Mouse (Mus musculus) forebrain, embryonic 11.5 days (tissue): Measurements from ENCODE around the gene Atg5. TPM values are rescaled to one million over a fixed set of nuclear protein-coding genes. Genes with fewer than 3 reads are reported as not detected.

Source experiments
- ATAC-seq: fragments of 200-750 bp; cut with Nextera tagmentation; replicated peaks from 2 replicates; pipeline ENCODE4 v1.8.0; 2017; ENCODE audit warnings: moderate TSS enrichment; ENCODE audit not compliant: low FRiP score
- DNase-seq: peaks from one replicate; pipeline ENCODE4 v3.0.0-alpha.2; 2017; ENCODE audit warnings: low spot score
- H3K27ac ChIP-seq: fragments of 300-500 bp; sonication (generic); 2 replicates; pipeline ENCODE4 v1.5.1; 2014; ENCODE audit warnings: low read depth, low read length
- H3K27me3 ChIP-seq: fragments of 300-500 bp; sonication (generic); 2 replicates; pipeline ENCODE4 v1.6.1; 2014; ENCODE audit warnings: mild to moderate bottlenecking, low read length, mixed read lengths; ENCODE audit not compliant: control insufficient read depth, insufficient read depth
- H3K36me3 ChIP-seq: fragments of 300-500 bp; sonication (generic); 2 replicates; pipeline ENCODE4 v1.6.1; 2014; ENCODE audit warnings: mild to moderate bottlenecking, low read length, moderate library complexity, mixed read lengths; ENCODE audit not compliant: control insufficient read depth, insufficient read depth
- H3K4me1 ChIP-seq: fragments of 300-500 bp; sonication (generic); replicated peaks from 2 replicates; pipeline ENCODE4 v1.6.1; 2014; ENCODE audit warnings: low read length, mixed read lengths; ENCODE audit not compliant: control insufficient read depth, insufficient read depth
- H3K4me2 ChIP-seq: fragments of 300-500 bp; sonication (generic); 2 replicates; pipeline ENCODE4 v1.6.1; 2014; ENCODE audit warnings: low read depth, mild to moderate bottlenecking, low read length, moderate library complexity, mixed read lengths; ENCODE audit not compliant: severe bottlenecking
- H3K4me3 ChIP-seq: fragments of 300-500 bp; sonication (generic); 2 replicates; pipeline ENCODE4 v1.5.1; 2014; ENCODE audit warnings: low read depth, low read length
- H3K9ac ChIP-seq: fragments of 300-500 bp; sonication (generic); 2 replicates; pipeline ENCODE4 v1.6.1; 2014; ENCODE audit warnings: low read length
- H3K9me3 ChIP-seq: fragments of 300-500 bp; sonication (generic); 2 replicates; pipeline ENCODE4 v1.6.1; 2016; ENCODE audit warnings: low read length, mixed read lengths; ENCODE audit not compliant: control insufficient read depth
- WGBS: fragments of 180-500 bp; shearing (Covaris S2); extraction: QIAGEN DNeasy Blood & Tissue Kit; methylation state at CpG from one replicate; pipeline ENCODE4 v1.1.7; 2014; 5-methylcytosine and 5-hydroxymethylcytosine counted together
- polyA plus RNA-seq: library from polyadenylated mRNA; unstranded; fragments of >200 nt; fragmentation: Nextera tagmentation; extraction: Ambion mirVana; gene quantifications from 2 replicates; pipeline ENCODE4 v1.2.1, GENCODE M21; 2014

Gene Atg5
- polyA plus RNA-seq, 1 experiment from 2014 or later = 54.9 TPM

- Histone ChIP-seq H3K9me3 (no peaks in the 10 kb centered on the region), H3K9ac (no peak overlapping the region), H3K27me3 (no peaks in the 10 kb centered on the region), H3K36me3 (no peaks in the 10 kb centered on the region), H3K27ac (no peak overlapping the region), H3K4me3 (no peak overlapping the region), H3K4me1 (0 out of 2 replicates have a peak, but pooled peaks cover 1% of the 10 kb centered on the region), H3K4me2 (no peak overlapping the region)
- ATAC-seq (no peak), DNase-seq (no peak)
- 85% methylated on average over 1 of the region's 1 CpGs for WGBS
Measured at GRCm38 (mm10) chr10:44322166-44322565, 54.0 kb downstream of the Atg5 start.

DNA sequence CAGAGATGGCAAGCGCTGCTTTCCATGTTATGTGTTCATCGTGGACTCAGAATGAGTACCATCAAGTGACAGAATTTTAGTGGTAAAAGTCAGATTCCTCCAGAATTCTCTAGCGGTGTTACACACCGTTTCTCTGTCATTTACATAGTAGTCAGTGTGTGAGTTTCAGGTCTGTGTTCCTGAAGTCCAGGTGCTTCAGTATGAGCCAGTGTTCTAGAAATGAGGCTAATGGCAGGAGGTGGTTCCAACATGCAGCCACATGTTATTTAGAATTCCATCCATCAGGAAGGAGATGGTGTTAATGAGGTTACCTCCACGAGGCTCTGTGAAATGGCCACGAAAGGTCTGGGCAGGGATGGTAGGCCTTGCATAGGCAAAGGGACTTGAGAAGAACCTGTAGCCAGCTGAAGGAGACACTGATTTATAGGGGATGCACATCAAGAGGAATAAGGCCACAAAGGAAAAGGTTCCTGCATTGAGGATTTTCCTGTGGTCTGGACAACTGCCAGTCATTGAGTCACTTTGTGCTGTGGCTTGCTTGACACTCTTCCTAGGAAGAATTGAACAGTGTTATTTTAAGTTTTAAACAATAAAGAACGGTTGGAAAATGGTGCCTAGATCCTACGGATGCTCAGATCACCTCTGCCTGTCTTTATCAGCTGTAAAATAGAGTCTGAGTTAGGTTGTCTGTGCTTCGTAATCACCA lies 55.1 kb downstream of the Atg5 start:
- 0 out of 2 replicates have a peak, but pooled peaks cover 1% of the 10 kb centered on the region for H3K4me1 ChIP-seq
- no peaks in the 10 kb centered on the region for H3K36me3 ChIP-seq
- H3K4me2 ChIP-seq = no peak overlapping the region
- H3K9me3 ChIP-seq = no peaks in the 10 kb centered on the region
- H3K27me3 ChIP-seq = no peaks in the 10 kb centered on the region
- DNase-seq (no peak), ATAC-seq (no peak)
- WGBS = 93% methylated on average over 9 of the region's 9 CpGs
- H3K27ac ChIP-seq = no peak overlapping the region
- H3K9ac ChIP-seq = no peak overlapping the region
- H3K4me3 ChIP-seq = no peak overlapping the region

DNA sequence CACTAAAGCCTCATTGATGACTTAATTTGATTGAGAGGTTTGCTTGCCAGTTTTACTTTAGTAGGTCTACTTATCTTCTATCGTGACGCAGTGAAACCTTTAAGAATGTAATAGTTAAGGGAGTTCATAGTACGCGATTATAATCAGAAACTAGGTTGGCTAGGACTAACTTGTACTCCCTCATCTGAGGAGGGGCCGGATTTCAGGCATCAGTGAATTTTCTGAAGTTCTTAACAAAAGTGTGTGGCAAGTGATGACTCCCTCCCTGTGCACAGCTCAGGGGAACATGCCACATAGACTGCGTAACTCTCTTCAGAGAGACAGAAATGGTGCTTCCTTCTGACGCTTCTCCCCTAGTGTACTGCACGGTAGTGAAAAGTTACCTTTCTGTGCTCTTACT lies 55.7 kb downstream of the Atg5 start:
- Histone ChIP-seq H3K27ac (no peak overlapping the region), H3K36me3 (no peaks in the 10 kb centered on the region), H3K4me1 (0 out of 2 replicates have a peak, but pooled peaks cover 1% of the 10 kb centered on the region), H3K9me3 (no peaks in the 10 kb centered on the region), H3K4me3 (no peak overlapping the region), H3K27me3 (no peaks in the 10 kb centered on the region), H3K9ac (no peak overlapping the region), H3K4me2 (no peak overlapping the region)
- DNase-seq = no peak
- 93% methylated on average over 8 of the region's 8 CpGs for WGBS
- no peak for ATAC-seq

DNA sequence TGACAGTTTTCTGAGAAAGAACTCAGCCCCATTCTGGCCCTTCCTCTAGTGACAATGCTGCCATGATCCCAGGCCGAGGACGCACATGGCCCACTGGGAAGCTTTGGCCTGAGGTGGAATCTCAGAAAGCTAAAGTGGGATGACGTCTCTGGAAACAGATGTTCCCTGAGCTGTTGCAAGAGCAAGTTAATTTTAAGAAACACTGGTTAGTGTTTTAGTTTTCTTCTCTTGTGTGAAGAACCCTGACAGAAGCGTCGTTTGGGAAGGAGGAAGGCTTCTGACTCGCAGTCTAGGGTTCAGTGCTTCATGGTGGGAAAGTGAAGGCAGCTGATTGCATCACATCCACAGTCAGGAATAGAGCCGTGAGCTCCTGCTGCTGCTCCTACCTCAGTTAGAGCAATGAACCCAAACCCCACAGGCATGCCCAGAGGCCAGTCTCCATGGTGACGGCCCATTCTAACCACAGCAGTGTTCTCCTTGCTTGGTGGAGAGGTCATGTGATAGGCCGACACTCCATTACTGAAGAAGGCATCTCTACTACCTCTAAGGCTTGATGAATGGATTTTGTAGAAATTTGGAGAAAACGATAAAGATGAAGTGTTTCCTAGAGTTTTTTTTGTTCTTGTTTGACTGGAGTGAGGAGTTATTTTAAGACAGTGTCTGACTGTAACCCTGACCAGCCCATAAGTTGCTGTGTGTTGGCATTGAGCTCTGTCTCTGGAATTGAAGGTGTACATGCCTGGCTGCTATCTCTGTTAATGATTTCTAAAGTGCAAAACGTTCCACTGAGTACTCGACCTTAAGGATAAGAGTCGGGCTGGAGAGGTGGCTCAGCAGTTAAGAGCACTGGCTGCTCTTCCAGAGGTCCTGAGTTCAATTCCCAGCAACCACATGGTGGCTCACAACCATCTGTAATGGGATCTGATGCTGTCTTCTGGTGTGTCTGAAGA lies 57.7 kb downstream of the Atg5 start:
- H3K27me3 ChIP-seq = no peaks in the 10 kb centered on the region
- no peak overlapping the region for H3K4me2 ChIP-seq
- H3K27ac ChIP-seq = no peak overlapping the region
- ATAC-seq (no peak), DNase-seq (no peak)
- H3K4me1 ChIP-seq = 0 out of 2 replicates have a peak, but pooled peaks cover 1% of the 10 kb centered on the region
- H3K9me3 ChIP-seq = no peaks in the 10 kb centered on the region
- WGBS = 81% methylated on average over 13 of the region's 13 CpGs
- H3K4me3 ChIP-seq = no peak overlapping the region
- H3K36me3 ChIP-seq = no peaks in the 10 kb centered on the region
- H3K9ac ChIP-seq = no peak overlapping the region

- no peak overlapping the region for H3K4me3 ChIP-seq
- H3K27me3 ChIP-seq = no peaks in the 10 kb centered on the region
- H3K9ac ChIP-seq = no peak overlapping the region
- DNase-seq (no peak), ATAC-seq (no peak)
- no peak overlapping the region for H3K4me2 ChIP-seq
- no peaks in the 10 kb centered on the region for H3K36me3 ChIP-seq
- 0 out of 2 replicates have a peak, but pooled peaks cover 1% of the 10 kb centered on the region for H3K4me1 ChIP-seq
- H3K9me3 ChIP-seq = no peaks in the 10 kb centered on the region
- 93% methylated on average over 9 of the region's 9 CpGs for WGBS
- no peak overlapping the region for H3K27ac ChIP-seq
Measured at GRCm38 (mm10) chr10:44327057-44327456, 58.9 kb downstream of the Atg5 start.

DNA sequence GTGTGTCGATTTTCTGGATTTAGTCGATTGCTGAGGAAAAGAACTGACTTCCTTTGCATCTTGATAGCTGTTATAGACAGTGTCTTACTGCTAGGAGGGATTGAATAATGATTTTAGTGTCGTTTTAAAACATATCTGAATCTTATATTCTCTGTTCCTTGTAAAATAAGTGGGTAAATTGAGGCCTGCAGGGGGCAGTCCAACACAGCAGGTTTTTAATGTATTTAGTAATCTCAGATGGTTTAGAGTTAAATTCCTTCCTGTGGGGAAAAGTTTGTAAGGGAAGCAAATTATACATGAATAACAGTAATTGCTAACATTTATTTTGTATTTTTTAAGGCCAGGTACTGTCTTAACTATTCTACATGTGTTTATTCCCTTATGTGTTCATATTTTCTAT lies 60.2 kb downstream of the Atg5 start:
- no peak overlapping the region for H3K4me3 ChIP-seq
- H3K27ac ChIP-seq = no peak overlapping the region
- ATAC-seq (no peak), DNase-seq (no peak)
- 71% methylated on average over 3 of the region's 3 CpGs for WGBS
- H3K27me3 ChIP-seq = no peaks in the 10 kb centered on the region
- no peaks in the 10 kb centered on the region for H3K36me3 ChIP-seq
- no peaks in the 10 kb centered on the region for H3K9me3 ChIP-seq
- H3K4me2 ChIP-seq = no peak overlapping the region
- no peak overlapping the region for H3K9ac ChIP-seq
- 0 out of 2 replicates have a peak, but pooled peaks cover 1% of the 10 kb centered on the region for H3K4me1 ChIP-seq

DNA sequence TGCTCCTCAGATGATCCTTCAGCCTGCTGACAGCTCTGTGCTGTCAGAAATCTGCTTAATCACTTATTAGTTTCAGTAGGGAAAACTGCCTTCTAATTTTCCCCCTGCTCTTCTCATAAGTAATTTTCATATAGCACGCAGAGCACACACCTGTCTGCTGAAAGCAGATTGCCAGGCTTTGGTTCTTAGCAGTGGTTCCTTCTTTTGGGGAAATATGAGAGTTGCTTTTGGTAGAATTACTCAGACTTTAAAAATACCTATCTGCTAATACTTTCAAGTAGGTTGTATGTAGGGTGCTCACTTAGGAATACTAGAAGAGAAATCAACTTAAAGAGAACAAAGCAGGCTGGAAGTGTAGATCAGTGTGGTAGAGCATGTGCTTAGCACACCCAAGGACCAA lies 62.6 kb downstream of the Atg5 start:
- Histone ChIP-seq H3K4me3 (no peak overlapping the region), H3K36me3 (no peaks in the 10 kb centered on the region), H3K9ac (no peak overlapping the region), H3K27ac (no peak overlapping the region), H3K9me3 (no peaks in the 10 kb centered on the region), H3K4me2 (no peak overlapping the region), H3K4me1 (0 out of 2 replicates have a peak, but pooled peaks cover 1% of the 10 kb centered on the region), H3K27me3 (no peaks in the 10 kb centered on the region)
- ATAC-seq (no peak), DNase-seq (no peak)
- 94% methylated on average over 1 of the region's 1 CpGs for WGBS

DNA sequence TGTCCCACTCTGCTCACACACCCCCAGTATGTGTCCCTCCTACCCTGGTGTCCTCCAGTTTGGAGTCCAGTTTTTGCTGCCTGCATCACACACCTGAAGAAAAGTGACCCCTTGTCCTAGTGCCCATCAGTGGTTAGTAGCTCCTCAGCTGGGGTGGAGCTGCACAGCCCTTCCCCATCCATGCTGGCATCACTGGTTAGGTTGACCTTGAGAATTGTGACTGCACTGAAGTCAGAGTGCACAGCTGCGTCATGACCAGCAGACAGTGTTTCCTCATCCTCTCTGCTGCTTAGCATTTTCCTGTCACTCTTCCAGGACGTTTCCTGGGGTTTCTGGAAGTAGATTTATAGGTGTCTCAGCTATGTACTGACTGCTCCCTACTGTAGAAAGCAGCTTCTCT lies 63.3 kb downstream of the Atg5 start:
- Histone ChIP-seq H3K27me3 (no peaks in the 10 kb centered on the region), H3K9ac (no peak overlapping the region), H3K27ac (no peak overlapping the region), H3K4me1 (no peaks in the 10 kb centered on the region), H3K9me3 (no peaks in the 10 kb centered on the region), H3K4me3 (no peak overlapping the region), H3K36me3 (no peaks in the 10 kb centered on the region), H3K4me2 (no peak overlapping the region)
- DNase-seq (no peak), ATAC-seq (no peak)
- WGBS = 90% methylated on average over 2 of the region's 2 CpGs
